Mouse (Mus musculus): ENCODE results near the gene Ppp1r12c. TPM values are rescaled to one million over a fixed set of nuclear protein-coding genes. Genes with fewer than 3 reads are reported as not detected.
A peak's percentile ranks its signal among the peaks of the same experiment; 100 is the strongest.

The Ppp1r12c gene
- polyA plus RNA-seq, 1 experiment from 2014 or later = 59.7 TPM

DNA sequence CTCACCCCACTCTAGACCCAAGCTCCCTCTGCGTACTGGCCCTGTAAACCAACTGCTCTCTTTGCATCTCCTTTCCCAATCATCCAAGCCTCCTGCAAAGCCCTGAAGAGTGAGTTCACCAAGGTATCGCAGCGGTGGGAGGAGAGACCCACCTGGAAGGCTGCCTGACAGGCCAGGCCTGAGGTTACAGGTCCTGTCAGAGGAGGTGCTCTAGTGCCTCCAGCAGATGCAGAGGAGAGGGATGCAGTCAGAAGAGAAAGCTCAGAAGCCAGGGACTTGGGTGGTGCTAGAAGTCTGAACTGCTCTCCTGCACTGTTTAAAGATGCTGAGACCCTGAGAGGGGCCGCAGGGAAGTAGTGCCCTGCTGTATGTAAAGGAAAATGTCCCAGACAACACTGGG, 2.4 kb downstream of the Ppp1r12c start:
- H3K27ac ChIP-seq = no peak overlapping the region; the same call in 1 of the 2 replicates

DNA sequence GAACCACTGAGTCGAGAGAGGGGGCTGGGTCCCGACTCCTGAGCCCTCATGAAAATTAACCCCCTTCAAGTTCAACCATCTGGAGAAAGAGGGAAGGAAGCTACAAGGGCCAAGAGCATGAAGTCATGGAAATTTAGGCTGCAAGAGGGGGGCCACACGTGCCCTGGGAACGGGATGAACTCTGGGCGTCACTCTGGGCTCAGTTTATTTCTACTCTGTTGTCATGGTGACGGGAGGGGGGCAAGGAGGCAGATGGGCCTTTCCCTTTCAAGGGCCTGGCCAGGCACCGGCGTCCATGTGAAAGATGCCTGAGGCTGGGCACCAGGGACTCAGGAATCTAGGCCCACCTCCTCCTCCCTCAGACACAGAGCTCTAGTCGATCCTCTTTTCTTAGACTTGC, 3.2 kb downstream of the Ppp1r12c start:
- H3K36me3 ChIP-seq (replicated peaks) = peaks cover 35% of the 10 kb centered on the region
- no peak for ATAC-seq (ENCODE audit: low FRiP score)
- H3K4me2 ChIP-seq = peak overlapping the region; percentile 87
- H3K27ac ChIP-seq = no peak overlapping the region
- peak overlapping the region; percentile 97 for H3K9ac ChIP-seq
- no peaks in the 10 kb centered on the region for H3K9me3 ChIP-seq
- 25% methylated on average over 9 of the region's 9 CpGs for WGBS
- H3K4me1 ChIP-seq = peaks cover 42% of the 10 kb centered on the region
- H3K27me3 ChIP-seq = no peaks in the 10 kb centered on the region
- peak overlapping the region; percentile 1 for H3K4me3 ChIP-seq (replicated peaks)

More for the DNA sequence above, 2.4 kb downstream of the Ppp1r12c start:
- Histone ChIP-seq H3K36me3 (replicated peaks) (peaks cover 29% of the 10 kb centered on the region), H3K27me3 (no peaks in the 10 kb centered on the region), H3K4me3 (replicated peaks) (0 out of 2 replicates have a peak overlapping the region, but pooled peaks have one; percentile 2), H3K4me2 (peak overlapping the region; percentile 87; the same call in 1 of the 2 replicates), H3K9ac (peak overlapping the region; percentile 97), H3K9me3 (no peaks in the 10 kb centered on the region), H3K4me1 (peaks cover 42% of the 10 kb centered on the region)
- 92% methylated on average over 4 of the region's 4 CpGs for WGBS
- no peak for ATAC-seq (ENCODE audit: low FRiP score)

DNA sequence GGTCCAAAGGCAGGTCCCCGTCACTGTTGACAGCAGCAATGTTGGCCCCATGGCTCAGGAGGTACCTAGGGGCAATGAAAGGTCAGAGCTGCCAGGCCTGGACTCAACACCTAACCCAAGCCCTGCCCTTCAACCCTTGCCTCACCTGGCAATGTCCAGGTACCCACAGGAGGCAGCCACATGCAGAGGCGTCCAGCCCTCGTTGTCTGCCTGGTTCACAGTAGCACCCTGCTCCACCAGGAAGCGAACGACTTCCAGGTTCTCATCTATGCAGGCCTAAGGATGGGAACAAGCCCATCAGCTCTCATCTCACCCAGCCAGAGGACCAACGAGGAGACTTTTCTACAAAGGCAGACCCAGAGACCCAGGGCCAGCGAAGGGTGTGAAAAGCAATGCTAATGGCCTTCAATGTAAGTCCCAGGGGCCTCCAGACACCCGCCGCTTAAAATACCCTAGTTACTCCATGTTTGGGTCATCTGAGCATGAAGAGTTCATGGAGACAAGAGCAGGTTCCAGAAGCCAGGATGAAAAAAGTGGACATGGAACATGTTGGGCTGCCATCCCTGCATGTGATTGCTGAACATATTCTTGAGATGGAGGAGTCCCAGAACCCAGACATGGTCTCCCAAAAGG, 4.1 kb downstream of the Ppp1r12c start:
- no peaks in the 10 kb centered on the region for H3K27me3 ChIP-seq
- 92% methylated on average over 9 of the region's 9 CpGs for WGBS
- ATAC-seq (ENCODE audit: low FRiP score) = no peak
- peaks cover 40% of the 10 kb centered on the region for H3K4me1 ChIP-seq
- no peaks in the 10 kb centered on the region for H3K9me3 ChIP-seq
- no peak overlapping the region for H3K4me2 ChIP-seq
- no peak overlapping the region for H3K9ac ChIP-seq
- H3K27ac ChIP-seq = no peak overlapping the region
- H3K36me3 ChIP-seq (replicated peaks) = peaks cover 39% of the 10 kb centered on the region
- H3K4me3 ChIP-seq (replicated peaks) = no peak overlapping the region

GRCm38 (mm10) chr7:4496468-4496867, 5.0 kb downstream of the Ppp1r12c start:
- H3K9me3 ChIP-seq = no peaks in the 10 kb centered on the region
- no peak overlapping the region for H3K27ac ChIP-seq
- H3K9ac ChIP-seq = no peak overlapping the region
- H3K36me3 ChIP-seq (replicated peaks) = peaks cover 42% of the 10 kb centered on the region
- no peaks in the 10 kb centered on the region for H3K27me3 ChIP-seq
- H3K4me3 ChIP-seq (replicated peaks) = no peak overlapping the region
- H3K4me2 ChIP-seq = no peak overlapping the region
- ATAC-seq (ENCODE audit: low FRiP score) = no peak
- peaks cover 38% of the 10 kb centered on the region for H3K4me1 ChIP-seq
- 95% methylated on average over 3 of the region's 3 CpGs for WGBS

DNA sequence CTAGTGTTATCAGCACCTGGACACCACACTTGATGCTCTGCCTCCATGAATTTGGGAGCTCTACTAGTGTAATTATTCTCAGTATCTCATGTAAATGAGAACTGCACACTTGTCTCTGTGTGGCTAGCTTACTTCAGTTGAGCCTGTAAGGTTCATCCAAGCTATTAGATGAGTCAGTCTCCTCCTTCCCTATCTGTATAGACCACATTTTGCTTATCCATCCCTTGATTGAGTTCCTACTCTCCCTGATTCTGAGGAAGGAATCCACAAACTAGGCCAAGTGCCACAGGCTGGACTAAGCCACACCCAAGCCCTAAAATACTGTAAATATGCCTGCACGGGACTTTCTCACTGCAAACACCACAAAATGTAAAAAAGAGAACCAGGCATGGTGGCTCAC, 7.5 kb downstream of the Ppp1r12c start:
- H3K4me2 ChIP-seq = no peak overlapping the region
- no peak for ATAC-seq (ENCODE audit: low FRiP score)
- H3K9ac ChIP-seq = no peak overlapping the region
- peaks cover 19% of the 10 kb centered on the region for H3K4me1 ChIP-seq
- H3K4me3 ChIP-seq (replicated peaks) = no peak overlapping the region
- H3K9me3 ChIP-seq = no peaks in the 10 kb centered on the region
- H3K27ac ChIP-seq = no peak overlapping the region
- WGBS = 96% methylated on average over 1 of the region's 1 CpGs
- no peaks in the 10 kb centered on the region for H3K27me3 ChIP-seq
- peaks cover 62% of the 10 kb centered on the region for H3K36me3 ChIP-seq (replicated peaks)

DNA sequence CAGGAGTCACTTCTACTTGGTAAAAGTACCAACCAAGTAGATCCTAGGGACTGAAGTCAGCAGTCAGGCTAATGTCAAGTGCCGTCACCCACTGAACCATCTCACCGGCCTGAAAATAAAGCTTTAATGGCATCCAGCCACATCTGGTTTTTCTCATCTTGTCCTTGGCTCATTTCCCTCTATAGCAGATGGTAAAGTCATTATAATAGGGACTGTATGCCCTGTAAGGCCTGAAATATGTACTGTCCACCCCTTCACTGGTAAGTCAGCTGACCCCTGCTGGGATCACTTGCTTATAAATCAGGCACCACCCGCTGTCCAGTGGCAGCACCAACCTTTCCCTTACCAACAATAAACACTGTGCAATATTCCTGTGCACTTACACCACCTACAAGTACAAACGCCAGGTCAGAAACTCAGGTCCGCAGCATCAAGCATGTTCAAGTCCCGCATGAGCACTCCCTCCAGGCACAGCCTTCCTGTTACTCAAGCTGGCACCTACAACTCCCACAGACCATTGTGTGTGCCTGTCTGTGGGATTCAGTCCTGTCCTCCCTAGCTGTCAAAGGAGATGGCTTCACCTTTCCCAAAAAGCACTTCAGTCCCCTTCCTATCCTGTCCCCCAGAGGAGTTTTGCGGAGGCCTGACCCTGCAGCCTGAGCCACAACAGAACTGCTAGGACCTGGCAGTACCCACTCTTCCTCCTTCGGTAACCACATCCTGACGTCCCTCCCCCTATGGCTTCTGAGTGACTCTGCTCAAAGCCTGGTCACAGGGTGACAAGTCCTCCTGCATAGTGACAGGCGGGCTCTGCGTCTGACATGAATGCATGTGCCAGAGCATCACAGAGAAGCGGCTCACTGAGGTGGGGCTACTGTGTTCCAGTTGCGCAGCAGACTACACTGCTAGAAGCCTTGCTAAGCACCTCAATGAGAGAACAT, 8.9 kb downstream of the Ppp1r12c start:
- H3K9ac ChIP-seq = no peak overlapping the region
- H3K9me3 ChIP-seq = no peaks in the 10 kb centered on the region
- no peak overlapping the region for H3K27ac ChIP-seq
- H3K4me2 ChIP-seq = no peak overlapping the region
- H3K4me1 ChIP-seq = peaks cover 5% of the 10 kb centered on the region
- no peak for ATAC-seq (ENCODE audit: low FRiP score)
- peaks cover 69% of the 10 kb centered on the region for H3K36me3 ChIP-seq (replicated peaks)
- H3K4me3 ChIP-seq (replicated peaks) = no peak overlapping the region
- H3K27me3 ChIP-seq = no peaks in the 10 kb centered on the region
- WGBS = 95% methylated on average over 13 of the region's 13 CpGs

DNA sequence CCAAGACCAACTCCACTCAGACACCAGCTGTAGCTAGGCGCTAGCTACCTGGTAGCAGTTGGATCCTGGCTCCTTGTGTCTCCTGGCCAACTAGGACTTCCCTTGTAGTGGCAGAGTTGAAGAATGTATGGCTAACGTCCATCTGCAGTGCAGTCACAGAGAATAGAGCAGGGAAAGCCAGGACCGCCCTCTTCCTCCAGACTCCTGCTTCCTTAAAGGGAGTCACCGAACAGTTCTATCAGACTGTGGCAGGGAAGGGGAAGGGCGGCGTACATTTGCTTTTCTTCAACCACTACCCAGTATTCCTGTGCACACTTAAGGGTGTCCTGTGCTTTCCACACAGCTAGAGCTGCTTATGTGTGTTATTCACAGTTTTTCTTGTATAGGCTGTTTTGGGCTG, 10.2 kb downstream of the Ppp1r12c start:
- Histone ChIP-seq H3K4me2 (no peak overlapping the region), H3K9me3 (no peaks in the 10 kb centered on the region), H3K4me1 (no peaks in the 10 kb centered on the region), H3K27me3 (no peaks in the 10 kb centered on the region), H3K27ac (no peak overlapping the region), H3K9ac (no peak overlapping the region), H3K4me3 (replicated peaks) (no peak overlapping the region), H3K36me3 (replicated peaks) (peaks cover 69% of the 10 kb centered on the region)
- ATAC-seq (ENCODE audit: low FRiP score) = no peak
- 91% methylated on average over 6 of the region's 6 CpGs for WGBS

DNA sequence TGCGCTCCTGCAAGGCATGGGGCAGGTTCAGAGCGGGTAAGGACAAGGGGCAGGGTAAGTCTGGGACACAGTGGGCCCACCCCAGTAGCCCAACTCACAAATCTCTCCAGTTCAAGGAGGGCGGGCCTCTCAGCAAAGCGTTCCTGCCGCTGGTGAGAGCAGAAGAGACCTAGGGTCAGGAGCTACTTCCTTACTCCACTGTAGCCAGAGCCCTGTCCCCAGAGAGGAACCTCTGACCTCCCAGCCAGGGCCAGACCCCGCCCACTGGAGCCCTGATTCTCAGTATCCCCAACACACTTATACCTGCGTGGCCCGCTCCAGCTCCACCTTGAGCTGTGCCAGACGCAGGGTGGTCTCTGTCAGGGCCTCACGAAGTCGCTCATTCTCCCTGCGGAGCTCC, 19.2 kb downstream of the Ppp1r12c start:
- Histone ChIP-seq H3K27ac (no peak overlapping the region), H3K9me3 (no peaks in the 10 kb centered on the region), H3K27me3 (peaks cover 3% of the 10 kb centered on the region; the same call in 1 of the 2 replicates), H3K4me1 (peaks cover 20% of the 10 kb centered on the region), H3K9ac (no peak overlapping the region), H3K36me3 (replicated peaks) (peaks cover 62% of the 10 kb centered on the region), H3K4me3 (replicated peaks) (no peak overlapping the region), H3K4me2 (no peak overlapping the region)
- no peak for ATAC-seq (ENCODE audit: low FRiP score)
- 89% methylated on average over 12 of the region's 12 CpGs for WGBS

DNA sequence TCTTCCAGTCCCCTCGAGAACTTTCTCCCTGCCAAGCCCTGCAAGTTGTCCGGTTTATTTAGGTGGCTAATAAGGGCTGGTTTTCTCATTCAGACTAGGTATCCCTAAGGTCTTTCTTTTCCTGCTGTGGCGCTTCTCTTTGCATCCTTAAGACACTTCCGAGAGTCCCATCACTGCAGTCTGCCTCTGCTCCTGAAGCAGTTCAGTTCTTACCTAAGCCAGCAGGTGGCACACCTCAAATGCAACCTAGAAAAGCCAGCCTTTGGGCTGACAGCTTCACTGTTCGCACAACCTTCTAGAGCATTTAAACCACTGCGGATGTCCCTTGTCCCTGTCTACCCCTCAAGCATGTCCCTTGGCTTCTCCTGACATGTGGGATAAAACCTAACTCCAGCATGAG, 21.8 kb downstream of the Ppp1r12c start:
- no peak overlapping the region for H3K9ac ChIP-seq
- WGBS = 22% methylated on average over 6 of the region's 6 CpGs
- H3K27me3 ChIP-seq = peaks cover 24% of the 10 kb centered on the region
- peaks cover 20% of the 10 kb centered on the region for H3K4me1 ChIP-seq
- H3K27ac ChIP-seq = no peak overlapping the region
- no peak overlapping the region for H3K4me3 ChIP-seq (replicated peaks)
- no peaks in the 10 kb centered on the region for H3K9me3 ChIP-seq
- H3K36me3 ChIP-seq (replicated peaks) = peaks cover 37% of the 10 kb centered on the region
- ATAC-seq (ENCODE audit: low FRiP score) = no peak
- peak overlapping the region; percentile 93; the same call in 1 of the 2 replicates for H3K4me2 ChIP-seq

DNA sequence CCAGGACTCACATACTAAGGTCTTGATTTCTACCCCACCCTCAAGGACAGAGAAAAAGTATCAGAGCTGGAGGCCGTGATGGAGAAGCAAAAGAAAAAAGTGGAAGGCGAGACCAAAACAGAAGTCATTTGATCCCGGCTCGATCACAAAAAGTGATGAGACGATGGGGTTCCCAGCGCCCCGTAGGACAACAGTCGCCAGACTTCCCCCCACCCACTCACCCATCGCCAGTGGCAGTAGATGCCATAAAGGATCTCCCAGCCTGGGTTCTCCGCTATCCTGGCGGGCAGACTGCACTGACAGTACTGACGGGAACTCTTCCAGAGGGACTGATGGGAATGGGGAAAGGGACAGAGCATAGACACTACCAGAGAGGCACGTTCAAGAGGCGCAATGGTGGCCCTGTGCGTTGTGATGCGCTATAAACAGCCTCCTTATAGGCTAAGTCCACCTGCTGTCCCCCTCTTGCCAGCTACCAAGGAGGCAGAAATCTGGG, 22.6 kb downstream of the Ppp1r12c start:
- H3K9ac ChIP-seq = peak overlapping the region; percentile 66
- WGBS = 3% methylated on average over 16 of the region's 16 CpGs
- H3K4me1 ChIP-seq = peaks cover 20% of the 10 kb centered on the region
- peak overlapping the region; percentile 51 for H3K4me3 ChIP-seq (replicated peaks)
- peak; percentile 20; the same call in 1 of the 2 replicates for ATAC-seq (ENCODE audit: low FRiP score)
- H3K4me2 ChIP-seq = peak overlapping the region; percentile 93
- H3K27me3 ChIP-seq = peaks cover 32% of the 10 kb centered on the region
- peaks cover 28% of the 10 kb centered on the region for H3K36me3 ChIP-seq (replicated peaks)
- peak overlapping the region; percentile 86 for H3K27ac ChIP-seq
- H3K9me3 ChIP-seq = no peaks in the 10 kb centered on the region

DNA sequence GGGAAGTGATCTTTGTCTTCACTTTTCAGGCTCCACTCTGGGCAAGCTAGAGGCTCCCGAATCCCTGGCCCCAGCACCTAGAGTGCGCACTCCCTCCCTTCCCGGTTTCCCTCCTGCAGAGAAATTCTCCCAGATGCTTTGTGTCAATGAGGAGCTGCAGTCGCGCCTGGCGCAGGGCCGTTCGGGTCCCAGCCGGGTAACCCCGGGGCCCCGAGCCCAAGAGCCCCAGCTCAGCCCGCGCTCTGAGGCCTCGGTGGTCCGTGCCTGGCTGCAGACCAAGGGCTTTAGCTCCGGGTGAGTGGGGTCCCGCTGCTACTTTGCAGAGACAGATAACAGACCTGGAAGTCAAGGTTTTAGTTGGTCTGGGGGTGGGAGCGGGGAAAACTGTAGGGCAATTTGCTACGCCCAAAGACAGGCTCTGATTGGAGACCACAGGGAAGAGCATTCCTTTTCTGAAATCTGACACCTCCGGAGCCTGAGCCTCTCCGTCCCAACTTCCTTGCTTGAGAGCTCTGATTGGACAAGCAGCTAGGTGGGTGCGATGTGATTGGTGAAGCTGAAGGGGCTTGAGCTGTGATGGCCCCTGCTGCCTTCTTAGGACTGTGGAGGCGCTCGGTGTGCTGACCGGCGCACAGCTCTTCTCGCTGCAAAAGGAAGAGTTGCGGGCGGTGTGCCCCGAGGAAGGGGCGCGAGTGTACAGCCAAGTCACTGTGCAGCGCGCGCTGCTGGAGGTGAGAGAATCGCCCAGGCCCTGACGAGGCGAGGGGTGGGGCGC, 23.3 kb downstream of the Ppp1r12c start:
- Histone ChIP-seq H3K36me3 (replicated peaks) (peaks cover 22% of the 10 kb centered on the region), H3K4me2 (peak overlapping the region; percentile 93), H3K4me3 (replicated peaks) (peak overlapping the region; percentile 51), H3K27ac (peak overlapping the region; percentile 86), H3K9me3 (no peaks in the 10 kb centered on the region), H3K9ac (peak overlapping the region; percentile 66), H3K27me3 (peaks cover 39% of the 10 kb centered on the region), H3K4me1 (peaks cover 20% of the 10 kb centered on the region)
- under 1% methylated on average over 39 of the region's 39 CpGs for WGBS
- peak; percentile 97 for ATAC-seq (ENCODE audit: low FRiP score)

- H3K27me3 ChIP-seq = peaks cover 80% of the 10 kb centered on the region
- no peak for ATAC-seq (ENCODE audit: low FRiP score)
- peaks cover 26% of the 10 kb centered on the region for H3K4me1 ChIP-seq
- no peaks in the 10 kb centered on the region for H3K9me3 ChIP-seq
- 9% methylated on average over 19 of the region's 19 CpGs for WGBS
- no peak overlapping the region for H3K9ac ChIP-seq
- no peaks in the 10 kb centered on the region for H3K36me3 ChIP-seq (replicated peaks)
- H3K27ac ChIP-seq = no peak overlapping the region
- H3K4me2 ChIP-seq = no peak overlapping the region
- H3K4me3 ChIP-seq (replicated peaks) = no peak overlapping the region
These were observed 27.5 kb downstream of the Ppp1r12c start for GRCm38 (mm10) chr7:4473940-4474339.
